Mouse (Mus musculus): ENCODE data around the gene Kcng1. TPM values are rescaled to one million over a fixed set of nuclear protein-coding genes. Genes with fewer than 3 reads are reported as not detected.

The Kcng1 gene
- polyA plus RNA-seq, 1 experiment from 2014 or later: 0.56 TPM

DNA sequence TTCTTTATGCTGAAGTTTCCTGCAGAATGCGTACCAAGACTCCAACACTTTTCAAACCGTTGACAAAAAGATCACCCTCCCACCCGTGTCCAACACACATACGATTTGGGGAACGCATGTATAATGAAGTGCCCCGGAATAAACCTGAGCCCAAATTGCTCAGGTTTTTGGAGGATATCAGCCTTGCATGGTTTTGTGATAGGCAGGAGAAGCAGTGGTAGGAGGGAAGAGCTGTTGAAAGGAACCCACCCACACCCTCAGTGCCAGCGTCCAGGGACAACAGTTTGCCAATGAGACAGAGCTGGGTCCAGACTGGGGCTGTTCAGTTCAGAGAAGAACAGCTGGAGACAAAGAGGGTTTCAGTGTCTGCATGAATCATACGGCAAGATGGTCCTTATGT, 18.1 kb upstream of the Kcng1 start:
- Histone ChIP-seq H3K27ac (ENCODE audit: low read depth, low read length) (no peak overlapping the region), H3K4me3 (ENCODE audit: low read depth, low read length) (no peak overlapping the region), H3K36me3 (ENCODE audit: control insufficient read depth, insufficient read depth, low read length) (no peaks in the 10 kb centered on the region), H3K4me2 (replicated peaks; ENCODE audit: low read depth, low read length) (no peak overlapping the region), H3K9ac (ENCODE audit: low read depth, low read length) (no peak overlapping the region), H3K9me3 (ENCODE audit: control insufficient read depth, low read length) (no peaks in the 10 kb centered on the region), H3K27me3 (ENCODE audit: control insufficient read depth, insufficient read depth, low read length) (no peaks in the 10 kb centered on the region), H3K4me1 (replicated peaks; ENCODE audit: control insufficient read depth, insufficient read depth, low read length) (no peaks in the 10 kb centered on the region)
- ATAC-seq (ENCODE audit: low FRiP score) (no peak), DNase-seq (ENCODE audit: low spot score) (no peak)
- 91% methylated on average over 8 of the region's 8 CpGs for WGBS

DNA sequence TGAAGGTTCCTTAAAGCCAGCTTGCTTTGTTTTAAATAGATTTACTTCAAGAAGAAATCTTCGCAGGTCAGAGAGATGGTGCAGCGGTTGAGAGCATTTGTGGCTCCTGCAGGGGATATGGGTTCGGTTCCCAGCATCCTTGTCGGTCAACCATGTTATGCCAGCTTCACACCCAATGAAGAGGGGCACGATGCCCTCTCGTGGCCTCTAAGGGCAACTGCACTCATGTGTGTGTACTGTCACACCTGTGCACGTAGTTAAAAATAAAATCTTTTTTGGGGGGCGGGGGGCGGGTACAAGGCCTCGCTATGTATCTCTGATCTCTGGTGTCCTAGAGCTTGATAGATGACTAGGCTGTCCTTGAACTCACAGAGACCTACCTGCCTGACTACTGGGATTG, 15.0 kb upstream of the Kcng1 start:
- Histone ChIP-seq H3K4me1 (replicated peaks; ENCODE audit: control insufficient read depth, insufficient read depth, low read length) (peaks cover 2% of the 10 kb centered on the region; the same call in 1 of the 2 replicates), H3K27ac (ENCODE audit: low read depth, low read length) (no peak overlapping the region), H3K9ac (ENCODE audit: low read depth, low read length) (no peak overlapping the region), H3K27me3 (ENCODE audit: control insufficient read depth, insufficient read depth, low read length) (no peaks in the 10 kb centered on the region), H3K9me3 (ENCODE audit: control insufficient read depth, low read length) (no peaks in the 10 kb centered on the region), H3K36me3 (ENCODE audit: control insufficient read depth, insufficient read depth, low read length) (no peaks in the 10 kb centered on the region), H3K4me2 (replicated peaks; ENCODE audit: low read depth, low read length) (no peak overlapping the region), H3K4me3 (ENCODE audit: low read depth, low read length) (no peak overlapping the region)
- ATAC-seq (ENCODE audit: low FRiP score) (no peak), DNase-seq (ENCODE audit: low spot score) (no peak)
- 84% methylated on average over 10 of the region's 10 CpGs for WGBS

DNA sequence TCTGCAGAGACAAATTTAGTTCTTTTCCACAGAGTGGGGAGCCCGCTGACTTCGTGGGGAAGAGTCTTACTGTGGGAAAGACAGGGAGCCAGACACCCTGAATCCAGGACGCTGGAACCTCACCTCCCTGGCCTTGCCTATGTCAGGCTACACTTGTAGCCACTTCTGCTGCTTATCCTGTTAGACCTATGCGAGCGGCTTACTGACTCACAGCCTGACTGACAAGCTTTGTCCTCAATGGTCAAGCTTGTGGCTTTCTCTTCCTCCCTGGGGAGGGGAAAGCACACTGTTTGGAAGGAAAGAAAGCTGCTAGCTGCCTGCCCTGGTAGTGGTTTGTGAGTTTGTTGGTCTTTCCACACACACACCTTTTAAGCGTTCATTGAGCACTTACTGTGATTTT, 11.0 kb upstream of the Kcng1 start:
- H3K4me1 ChIP-seq (replicated peaks; ENCODE audit: control insufficient read depth, insufficient read depth, low read length): peaks cover 2% of the 10 kb centered on the region; the same call in 1 of the 2 replicates
- WGBS: 38% methylated on average over 6 of the region's 6 CpGs
- no peak overlapping the region for H3K9ac ChIP-seq (ENCODE audit: low read depth, low read length)
- no peaks in the 10 kb centered on the region for H3K27me3 ChIP-seq (ENCODE audit: control insufficient read depth, insufficient read depth, low read length)
- no peak overlapping the region for H3K4me2 ChIP-seq (replicated peaks; ENCODE audit: low read depth, low read length)
- no peak overlapping the region for H3K27ac ChIP-seq (ENCODE audit: low read depth, low read length)
- no peak for DNase-seq (ENCODE audit: low spot score)
- no peaks in the 10 kb centered on the region for H3K9me3 ChIP-seq (ENCODE audit: control insufficient read depth, low read length)
- no peak for ATAC-seq (ENCODE audit: low FRiP score)
- no peaks in the 10 kb centered on the region for H3K36me3 ChIP-seq (ENCODE audit: control insufficient read depth, insufficient read depth, low read length)
- no peak overlapping the region for H3K4me3 ChIP-seq (ENCODE audit: low read depth, low read length)

DNA sequence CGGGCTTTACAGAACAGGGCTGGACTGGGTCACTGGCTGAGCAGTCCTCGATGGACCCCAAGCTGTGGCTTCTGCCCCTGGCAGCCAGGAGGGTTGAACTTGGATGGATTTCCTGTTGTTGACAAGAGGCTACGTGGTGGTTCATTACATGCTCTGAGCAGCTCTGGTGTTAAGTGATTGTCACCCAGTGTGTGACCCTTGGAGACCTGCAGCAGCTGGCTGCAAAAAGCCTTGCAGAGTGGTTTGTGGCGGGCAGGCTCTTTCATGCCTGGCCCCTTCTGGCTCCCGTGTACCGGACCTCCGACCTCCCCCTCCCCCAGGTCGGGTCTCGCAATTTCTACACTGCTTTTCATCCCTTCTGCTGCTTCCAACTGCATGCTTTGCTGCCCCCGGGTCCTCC, 10.5 kb upstream of the Kcng1 start:
- Histone ChIP-seq H3K27ac (ENCODE audit: low read depth, low read length) (no peak overlapping the region), H3K4me3 (ENCODE audit: low read depth, low read length) (no peak overlapping the region), H3K27me3 (ENCODE audit: control insufficient read depth, insufficient read depth, low read length) (no peaks in the 10 kb centered on the region), H3K4me1 (replicated peaks; ENCODE audit: control insufficient read depth, insufficient read depth, low read length) (peaks cover 2% of the 10 kb centered on the region; the same call in 1 of the 2 replicates), H3K36me3 (ENCODE audit: control insufficient read depth, insufficient read depth, low read length) (no peaks in the 10 kb centered on the region), H3K9me3 (ENCODE audit: control insufficient read depth, low read length) (no peaks in the 10 kb centered on the region), H3K4me2 (replicated peaks; ENCODE audit: low read depth, low read length) (no peak overlapping the region), H3K9ac (ENCODE audit: low read depth, low read length) (no peak overlapping the region)
- 16% methylated on average over 10 of the region's 10 CpGs for WGBS
- ATAC-seq (ENCODE audit: low FRiP score) (no peak), DNase-seq (ENCODE audit: low spot score) (peak; percentile 53)

DNA sequence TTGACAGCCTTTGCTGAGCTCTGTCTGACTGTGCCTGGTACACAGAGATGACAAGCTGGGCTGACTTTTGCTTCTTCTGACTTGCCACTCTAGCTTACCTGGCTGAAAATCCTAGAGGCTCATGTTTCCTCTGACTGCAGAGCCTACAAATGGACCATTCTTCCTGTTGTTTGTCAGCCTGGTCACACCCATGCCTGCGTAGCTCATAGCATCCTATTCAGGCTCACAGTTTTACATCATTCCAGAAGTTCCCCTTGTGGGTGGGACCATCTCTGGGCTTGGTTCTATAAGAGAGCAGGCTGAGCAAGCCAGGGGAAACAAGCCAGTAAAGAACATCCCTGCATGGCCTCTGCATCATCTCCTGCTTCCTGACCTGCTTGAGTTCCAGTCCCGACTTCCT, 8.3 kb upstream of the Kcng1 start:
- no peaks in the 10 kb centered on the region for H3K9me3 ChIP-seq (ENCODE audit: control insufficient read depth, low read length)
- no peak for ATAC-seq (ENCODE audit: low FRiP score)
- 83% methylated on average over 2 of the region's 2 CpGs for WGBS

DNA sequence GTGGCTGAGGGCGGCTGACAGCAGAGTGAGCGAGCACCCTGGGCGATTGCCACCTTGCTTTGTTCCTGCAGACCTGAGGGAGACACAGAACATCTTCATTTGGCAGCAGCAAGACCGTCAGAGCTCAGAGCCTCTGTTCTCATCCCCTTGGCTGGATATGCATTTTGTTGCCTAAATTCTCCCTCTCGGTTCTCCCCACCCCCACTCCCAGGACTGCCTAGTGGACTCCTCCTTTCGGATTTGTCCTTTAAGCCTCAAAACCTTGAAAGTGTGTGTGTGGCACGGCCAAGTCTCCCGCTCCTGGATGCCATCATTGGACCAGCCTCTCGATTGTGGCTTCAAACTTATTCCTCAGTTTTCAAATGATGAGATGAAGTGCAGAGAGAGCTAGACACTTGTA, 7.5 kb upstream of the Kcng1 start:
- Histone ChIP-seq H3K9me3 (ENCODE audit: control insufficient read depth, low read length) (no peaks in the 10 kb centered on the region), H3K36me3 (ENCODE audit: control insufficient read depth, insufficient read depth, low read length) (no peaks in the 10 kb centered on the region), H3K4me1 (replicated peaks; ENCODE audit: control insufficient read depth, insufficient read depth, low read length) (peaks cover 2% of the 10 kb centered on the region; the same call in 1 of the 2 replicates), H3K4me3 (ENCODE audit: low read depth, low read length) (no peak overlapping the region), H3K27me3 (ENCODE audit: control insufficient read depth, insufficient read depth, low read length) (no peaks in the 10 kb centered on the region), H3K4me2 (replicated peaks; ENCODE audit: low read depth, low read length) (no peak overlapping the region), H3K27ac (ENCODE audit: low read depth, low read length) (no peak overlapping the region), H3K9ac (ENCODE audit: low read depth, low read length) (no peak overlapping the region)
- ATAC-seq (ENCODE audit: low FRiP score) (no peak), DNase-seq (ENCODE audit: low spot score) (no peak)
- 55% methylated on average over 9 of the region's 9 CpGs for WGBS

More for the DNA sequence above, 8.3 kb upstream of the Kcng1 start:
- no peaks in the 10 kb centered on the region for H3K27me3 ChIP-seq (ENCODE audit: control insufficient read depth, insufficient read depth, low read length)
- H3K36me3 ChIP-seq (ENCODE audit: control insufficient read depth, insufficient read depth, low read length): no peaks in the 10 kb centered on the region
- H3K4me3 ChIP-seq (ENCODE audit: low read depth, low read length): no peak overlapping the region
- no peak for DNase-seq (ENCODE audit: low spot score)
- H3K27ac ChIP-seq (ENCODE audit: low read depth, low read length): no peak overlapping the region
- no peak overlapping the region for H3K9ac ChIP-seq (ENCODE audit: low read depth, low read length)
- H3K4me2 ChIP-seq (replicated peaks; ENCODE audit: low read depth, low read length): no peak overlapping the region
- peaks cover 2% of the 10 kb centered on the region; the same call in 1 of the 2 replicates for H3K4me1 ChIP-seq (replicated peaks; ENCODE audit: control insufficient read depth, insufficient read depth, low read length)

DNA sequence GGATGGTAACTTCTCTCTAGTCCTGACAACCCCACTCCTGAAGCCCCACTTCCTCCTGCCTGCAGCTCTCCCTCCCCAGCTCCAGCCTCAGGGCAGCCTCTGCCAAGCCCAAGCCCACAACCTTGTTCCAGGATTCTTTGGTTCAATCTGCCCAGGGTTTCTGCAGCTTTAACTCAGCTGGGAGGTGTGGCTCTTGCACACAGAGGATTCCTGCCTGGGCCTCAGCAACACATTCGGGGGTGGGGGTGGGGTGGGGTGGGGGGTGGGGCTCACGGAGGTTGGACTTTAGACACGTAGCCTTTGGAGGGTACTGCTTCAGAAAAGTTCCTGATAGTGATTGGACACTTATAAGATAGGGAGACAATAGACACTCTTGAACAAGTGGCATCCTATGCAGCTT, 5.5 kb upstream of the Kcng1 start:
- Histone ChIP-seq H3K4me1 (replicated peaks; ENCODE audit: control insufficient read depth, insufficient read depth, low read length) (no peaks in the 10 kb centered on the region), H3K27me3 (ENCODE audit: control insufficient read depth, insufficient read depth, low read length) (peaks cover 12% of the 10 kb centered on the region), H3K27ac (ENCODE audit: low read depth, low read length) (no peak overlapping the region), H3K4me2 (replicated peaks; ENCODE audit: low read depth, low read length) (no peak overlapping the region), H3K9me3 (ENCODE audit: control insufficient read depth, low read length) (no peaks in the 10 kb centered on the region), H3K9ac (ENCODE audit: low read depth, low read length) (no peak overlapping the region), H3K36me3 (ENCODE audit: control insufficient read depth, insufficient read depth, low read length) (no peaks in the 10 kb centered on the region), H3K4me3 (ENCODE audit: low read depth, low read length) (no peak overlapping the region)
- WGBS: 44% methylated on average over 3 of the region's 3 CpGs
- DNase-seq (ENCODE audit: low spot score) (no peak), ATAC-seq (ENCODE audit: low FRiP score) (no peak)

DNA sequence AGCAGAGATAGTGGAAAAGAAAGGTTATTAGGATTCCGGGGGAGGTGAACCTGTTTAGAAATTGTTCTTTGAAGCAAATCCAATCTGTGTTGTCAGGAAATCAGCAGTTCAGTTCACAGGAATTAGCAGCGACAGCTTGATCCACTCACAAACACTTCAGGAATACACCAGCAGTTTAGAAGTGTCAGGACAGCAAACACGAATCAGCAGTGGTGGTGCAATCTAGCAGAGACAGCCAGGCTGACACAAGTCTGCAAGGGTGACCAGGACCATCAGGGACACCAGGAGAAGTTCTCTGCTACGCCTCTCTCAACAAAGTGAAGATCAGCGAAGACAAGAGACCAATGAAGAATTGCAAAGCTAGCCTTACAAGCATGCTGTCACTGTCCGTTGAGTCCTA, 3.6 kb upstream of the Kcng1 start:
- ATAC-seq (ENCODE audit: low FRiP score): no peak
- DNase-seq (ENCODE audit: low spot score): no peak
- H3K9ac ChIP-seq (ENCODE audit: low read depth, low read length): no peak overlapping the region
- H3K4me1 ChIP-seq (replicated peaks; ENCODE audit: control insufficient read depth, insufficient read depth, low read length): peaks cover 8% of the 10 kb centered on the region
- H3K4me3 ChIP-seq (ENCODE audit: low read depth, low read length): no peak overlapping the region
- H3K27ac ChIP-seq (ENCODE audit: low read depth, low read length): no peak overlapping the region
- H3K36me3 ChIP-seq (ENCODE audit: control insufficient read depth, insufficient read depth, low read length): no peaks in the 10 kb centered on the region
- H3K4me2 ChIP-seq (replicated peaks; ENCODE audit: low read depth, low read length): no peak overlapping the region
- peaks cover 30% of the 10 kb centered on the region for H3K27me3 ChIP-seq (ENCODE audit: control insufficient read depth, insufficient read depth, low read length)
- no peaks in the 10 kb centered on the region for H3K9me3 ChIP-seq (ENCODE audit: control insufficient read depth, low read length)
- WGBS: 86% methylated on average over 6 of the region's 6 CpGs

DNA sequence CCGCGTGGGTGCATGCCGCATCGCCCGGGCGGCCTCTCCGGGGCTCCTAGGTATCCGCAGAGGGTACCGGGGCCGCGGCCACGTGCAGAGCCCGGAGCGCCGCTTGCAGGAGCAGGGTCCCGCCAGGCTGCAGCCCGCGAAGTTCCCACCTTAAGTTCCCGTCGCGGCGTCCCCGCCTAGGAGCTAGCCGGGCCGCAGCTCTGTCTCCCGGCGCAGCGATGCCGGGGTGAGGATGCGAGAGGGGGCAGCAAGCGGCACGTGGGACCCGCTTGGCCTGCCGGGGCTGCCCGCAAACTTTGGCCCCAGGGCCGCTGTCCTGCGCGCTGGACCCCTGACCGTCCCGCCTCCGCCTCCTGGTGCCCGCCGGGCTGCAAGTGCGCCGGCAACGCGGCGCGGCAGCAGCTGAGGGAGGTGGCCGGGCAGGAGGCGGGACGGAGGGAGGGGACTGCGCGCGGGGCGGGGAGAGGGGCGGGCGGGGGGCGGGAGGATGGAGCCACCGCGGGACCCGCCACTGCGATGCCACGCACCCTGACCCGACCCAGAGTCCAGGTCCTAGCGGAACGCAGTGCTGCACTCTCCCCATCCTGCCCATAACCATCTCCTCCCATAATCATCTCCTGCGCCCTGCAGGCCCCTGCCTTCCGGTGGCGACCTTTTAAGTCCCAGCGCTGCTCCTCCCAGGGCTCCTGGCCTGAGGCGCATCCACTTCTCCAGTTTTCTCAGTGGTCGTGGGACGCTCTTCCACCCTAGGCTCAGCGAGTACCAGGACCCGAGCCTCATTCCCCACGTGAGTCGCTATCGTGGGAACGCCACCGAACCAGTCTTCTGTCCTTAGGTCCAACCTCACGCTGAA, 581 bp downstream of the Kcng1 start:
- ATAC-seq (ENCODE audit: low FRiP score) (peak; percentile 76; the same call in 1 of the 2 replicates), DNase-seq (ENCODE audit: low spot score) (peak; percentile 69)
- Histone ChIP-seq H3K9me3 (ENCODE audit: control insufficient read depth, low read length) (no peaks in the 10 kb centered on the region), H3K27ac (ENCODE audit: low read depth, low read length) (no peak overlapping the region), H3K36me3 (ENCODE audit: control insufficient read depth, insufficient read depth, low read length) (no peaks in the 10 kb centered on the region), H3K4me1 (replicated peaks; ENCODE audit: control insufficient read depth, insufficient read depth, low read length) (peaks cover 8% of the 10 kb centered on the region), H3K9ac (ENCODE audit: low read depth, low read length) (peak overlapping the region; percentile 23; the same call in 1 of the 2 replicates), H3K27me3 (ENCODE audit: control insufficient read depth, insufficient read depth, low read length) (peaks cover 46% of the 10 kb centered on the region), H3K4me2 (replicated peaks; ENCODE audit: low read depth, low read length) (peak overlapping the region; percentile 93), H3K4me3 (ENCODE audit: low read depth, low read length) (peak overlapping the region; percentile 44)
- 2% methylated on average over 53 of the region's 82 CpGs for WGBS
